Mouse (Mus musculus): ENCODE measurements around the gene Rwdd4a. TPM values are rescaled to one million over a fixed set of nuclear protein-coding genes. Genes with fewer than 3 reads are reported as not detected.

Gene Rwdd4a
- total RNA-seq (2021) = 10 to 100 TPM; 32.1 to 32.9 TPM

DNA sequence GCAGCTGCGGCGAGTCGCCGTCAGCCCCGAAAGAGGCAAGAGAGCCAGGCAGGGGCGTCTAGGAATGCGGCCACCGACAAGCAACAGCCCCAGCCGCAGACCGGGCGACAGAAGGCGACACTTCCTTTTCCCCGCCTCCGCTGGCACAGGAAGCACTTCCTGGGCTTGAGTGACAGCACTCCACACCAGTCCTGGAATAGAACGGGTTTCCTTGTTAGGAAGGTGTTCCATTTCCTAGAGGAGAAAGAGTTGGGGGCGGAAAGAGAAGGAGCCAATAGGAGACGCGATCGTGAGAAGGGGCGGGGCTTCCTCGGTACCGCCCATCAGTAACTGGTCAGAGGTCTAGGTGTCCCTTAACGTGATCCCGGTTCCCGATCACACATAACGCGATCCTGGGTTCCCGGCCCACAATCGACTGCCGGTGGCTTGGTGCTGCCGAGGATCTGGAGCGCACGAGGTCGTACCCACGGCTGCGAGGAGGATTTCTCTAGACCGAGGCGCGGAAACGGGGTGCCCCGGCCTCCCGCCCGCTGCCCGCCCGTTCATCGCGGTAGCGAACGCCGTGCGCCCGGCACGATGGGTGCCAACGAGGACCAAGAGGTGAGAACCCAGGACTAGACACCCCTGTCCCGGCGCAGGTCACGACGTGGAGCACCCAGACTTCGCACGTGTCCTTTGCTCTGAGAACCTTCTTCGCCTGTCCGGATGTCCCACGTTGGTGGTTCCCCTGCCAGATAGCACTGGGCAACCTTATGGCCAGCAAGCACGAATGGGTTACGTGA is at the start of gene Rwdd4a, which contains the start of gene Trappc11:
Gene Rwdd4a, plus strand, starts transcription at position 321 of the 782 bp plus-strand sequence.
Gene Trappc11, minus strand, starts transcription at position 127 of the 782 bp plus-strand sequence.
- peak; percentile 95 for DNase-seq

DNA sequence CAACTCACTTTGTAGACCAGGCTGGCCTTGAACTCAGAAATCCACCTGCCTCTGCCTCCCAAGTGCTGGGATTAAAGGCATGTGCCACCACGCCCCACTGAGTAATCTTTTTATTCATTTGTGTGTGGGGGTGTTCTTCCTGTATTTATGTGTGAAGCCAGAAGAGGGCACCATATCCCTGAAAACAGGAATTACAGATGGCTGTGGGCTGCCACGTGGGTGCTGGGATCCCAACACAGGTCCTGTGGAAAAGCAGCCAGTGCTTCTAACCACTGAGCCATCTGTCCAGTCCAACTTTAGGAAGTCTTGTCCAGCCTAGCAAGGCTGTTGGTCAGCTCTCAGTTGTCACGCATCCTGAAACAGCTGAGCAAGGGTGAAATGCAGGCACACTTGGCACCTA is 46.2 kb upstream of the Rwdd4a start:
- no peak for DNase-seq

DNA sequence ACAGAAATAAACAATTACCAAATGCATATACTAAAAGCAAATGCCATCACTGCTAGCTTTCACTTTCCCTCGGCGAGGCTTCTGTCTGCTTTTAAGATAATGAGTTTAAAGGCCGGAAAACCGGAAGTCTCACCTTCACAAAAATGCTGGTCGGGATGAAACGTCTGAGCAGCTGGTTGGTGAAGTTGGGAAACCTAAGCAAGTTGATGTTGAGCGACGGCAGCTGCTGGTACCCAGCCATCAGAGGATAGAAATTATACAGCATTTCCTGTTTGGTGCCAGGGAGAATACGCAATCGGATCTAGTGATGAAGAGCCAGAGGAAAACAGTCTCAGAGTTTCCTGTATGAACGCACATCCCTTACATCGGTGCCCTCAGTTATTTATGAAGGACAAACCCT is 40.4 kb upstream of the Rwdd4a start:
- no peak for DNase-seq

DNA sequence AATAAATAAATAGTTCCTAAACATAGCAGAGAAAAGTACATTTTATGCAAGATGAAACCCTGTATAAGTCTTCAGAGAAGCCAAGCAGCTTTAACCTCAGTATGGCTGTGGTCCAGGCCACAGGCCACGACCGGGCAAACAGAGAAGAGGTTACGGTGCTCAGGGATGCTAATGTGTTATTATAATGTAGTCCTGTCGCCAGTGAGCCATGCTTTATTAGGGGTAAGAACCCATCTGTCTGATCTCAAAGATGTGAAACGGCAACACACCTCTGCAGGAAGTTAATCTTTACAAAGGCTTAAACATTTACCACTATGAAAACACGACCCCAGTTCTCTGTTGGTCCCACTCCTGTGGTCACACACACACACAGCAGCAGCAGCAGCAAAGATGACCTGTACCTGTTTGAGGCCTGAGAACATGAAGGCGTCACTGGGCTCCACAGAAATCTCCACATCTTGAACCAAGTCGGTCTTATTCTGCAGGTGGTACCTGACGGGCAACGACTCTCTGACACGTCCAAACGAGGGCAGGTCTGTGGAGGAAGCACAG is 38.8 kb upstream of the Rwdd4a start:
- DNase-seq = no peak

DNA sequence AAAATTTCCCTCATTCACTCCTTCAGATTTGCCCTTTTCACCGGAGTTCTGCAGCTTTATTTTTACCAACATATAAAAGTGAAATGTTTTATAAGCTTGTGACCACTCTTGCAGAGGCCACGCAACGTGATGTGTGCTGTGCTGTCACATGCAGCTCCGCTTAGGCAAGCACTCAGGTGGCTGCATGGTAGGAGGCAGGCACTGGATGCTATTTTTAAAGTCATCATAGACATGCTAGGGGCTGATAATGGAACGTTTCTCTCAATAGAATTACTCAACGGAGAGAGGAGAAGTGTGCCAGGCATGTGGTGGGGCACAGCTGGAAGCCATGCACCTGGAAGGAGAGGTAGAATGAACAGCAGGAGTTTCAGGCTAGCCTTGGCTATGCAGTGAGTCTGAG is 38.0 kb upstream of the Rwdd4a start:
- DNase-seq = no peak

DNA sequence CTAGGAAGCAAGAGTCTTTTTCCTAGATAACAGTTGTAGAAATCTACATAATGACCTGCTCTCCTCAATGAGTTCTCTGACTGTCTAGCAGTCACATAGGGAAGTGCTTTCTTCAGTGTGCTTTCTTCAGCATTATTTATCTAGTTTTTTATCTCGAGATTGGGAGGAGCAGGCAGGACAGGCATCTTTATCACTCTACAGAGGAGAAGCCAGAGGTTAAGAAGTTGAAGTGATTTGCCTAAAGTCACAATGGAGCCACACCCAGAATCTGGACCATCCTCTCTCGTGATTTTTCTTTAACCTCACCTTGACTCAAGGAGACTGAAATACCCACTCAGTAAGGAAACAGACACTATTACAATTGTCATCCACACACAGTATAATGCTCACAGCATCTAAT is 31.5 kb upstream of the Rwdd4a start:
- DNase-seq = no peak

DNA sequence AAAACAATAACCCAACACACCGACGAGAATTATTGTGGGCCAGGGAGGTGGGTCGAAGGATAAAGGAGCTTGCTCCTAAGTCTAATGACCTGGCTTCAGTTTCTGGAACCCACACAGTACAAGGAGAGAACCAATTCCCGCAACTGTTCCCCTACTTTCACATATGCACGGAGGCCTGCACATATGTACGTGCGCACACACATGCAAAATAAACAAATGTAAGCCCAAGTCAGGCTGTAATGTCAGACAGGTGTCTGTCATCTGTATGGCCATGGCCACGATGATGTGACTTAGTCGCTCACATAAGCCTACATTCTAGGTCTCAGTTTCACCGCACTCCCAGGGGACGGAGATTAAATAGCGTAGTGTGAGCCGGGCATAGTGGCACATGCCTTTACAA is 30.9 kb upstream of the Rwdd4a start:
- no peak for DNase-seq

DNA sequence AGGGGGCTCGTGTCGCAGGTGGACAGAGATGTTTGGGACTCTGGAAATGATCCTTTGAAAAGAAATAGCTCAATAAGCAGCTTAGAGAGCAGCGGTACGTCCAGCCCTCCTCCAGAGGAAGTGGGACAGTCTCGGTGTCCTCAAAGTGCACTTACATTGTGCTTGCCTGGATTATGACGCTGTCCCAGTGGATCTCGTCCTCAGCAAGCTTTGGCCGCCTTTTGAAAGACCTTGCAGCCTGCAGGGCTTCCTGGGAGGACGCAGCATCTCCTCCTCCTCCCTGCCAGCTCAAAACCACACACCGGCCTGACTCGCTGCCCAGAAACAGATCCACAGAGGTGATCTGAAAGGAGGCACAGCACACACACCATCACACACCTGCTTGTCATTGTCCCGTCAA is 28.0 kb upstream of the Rwdd4a start:
- no peak for DNase-seq

DNA sequence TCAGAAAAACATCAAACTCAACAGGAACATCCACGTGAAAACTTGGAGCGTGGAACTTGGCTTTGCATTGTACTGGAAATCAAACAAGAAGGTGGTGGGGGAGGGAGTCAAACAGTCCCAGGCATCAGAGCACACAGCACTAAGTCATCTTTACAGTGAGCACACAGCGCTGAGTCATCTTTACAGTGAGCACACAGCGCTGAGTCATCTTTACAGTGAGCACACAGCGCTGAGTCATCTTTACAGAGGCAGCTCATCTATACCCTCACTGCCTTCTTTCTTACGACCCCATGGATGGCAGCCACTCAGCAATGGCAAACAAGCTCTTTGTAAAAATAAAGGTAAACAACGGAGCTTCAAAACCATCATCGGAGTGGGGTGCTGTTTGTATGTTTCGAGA is 22.5 kb upstream of the Rwdd4a start:
- DNase-seq = no peak

DNA sequence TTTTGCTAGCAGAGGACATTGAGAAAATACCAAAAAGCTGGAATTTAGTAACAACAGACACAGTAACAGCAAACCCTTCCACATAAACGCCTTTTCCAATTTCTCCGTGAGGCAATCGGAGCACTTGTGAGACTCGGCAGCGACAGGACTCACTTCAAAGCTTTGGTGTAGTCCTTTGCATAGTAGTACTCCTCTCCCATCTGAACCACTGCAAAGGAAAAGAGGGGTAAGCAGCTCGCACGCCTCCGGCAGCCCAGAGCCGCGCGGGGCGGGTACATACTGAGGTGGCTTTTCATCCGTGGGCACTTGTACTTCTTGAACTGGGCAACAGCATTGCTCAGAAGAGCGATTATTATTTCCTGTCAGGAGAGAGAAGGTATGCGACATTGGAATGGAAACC is 19.9 kb upstream of the Rwdd4a start:
- DNase-seq = no peak

DNA sequence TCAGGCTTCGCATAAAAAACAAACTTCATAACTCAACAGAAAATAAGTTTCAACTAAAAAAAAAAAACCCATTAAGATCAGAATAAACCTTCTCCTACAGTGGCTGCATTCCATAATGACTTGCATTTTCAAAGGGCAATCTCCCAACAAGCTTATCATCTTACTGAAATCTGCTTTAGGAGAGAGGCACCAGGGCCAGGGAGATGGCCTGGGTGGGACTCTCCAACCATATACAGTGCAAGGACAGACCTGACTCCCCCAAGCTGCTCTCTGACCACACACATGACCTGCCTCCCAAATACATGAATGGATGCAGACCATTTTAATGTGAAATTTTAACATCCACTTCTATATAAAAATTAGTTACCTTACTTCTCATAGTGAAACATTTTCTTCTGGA is 5.4 kb upstream of the Rwdd4a start:
- no peak for DNase-seq

DNA sequence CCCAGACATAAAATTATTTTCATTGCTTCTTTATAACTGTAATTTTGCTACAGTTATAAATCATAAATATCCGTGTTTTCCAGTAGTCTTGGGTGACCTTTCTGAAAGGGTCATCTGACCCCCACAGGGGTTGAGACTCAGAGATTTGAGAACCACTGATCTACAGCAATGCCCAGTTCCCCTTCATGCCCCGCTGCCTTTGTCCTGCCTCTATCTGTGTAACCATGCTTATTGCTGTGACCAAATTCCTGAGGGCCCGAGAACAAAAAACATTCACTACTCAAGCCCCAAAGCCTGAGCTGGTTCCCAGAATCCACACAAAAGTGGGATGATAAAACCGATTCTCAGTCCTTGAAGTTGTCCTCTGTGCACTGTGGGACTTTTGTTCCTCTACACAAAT is 4.9 kb downstream of the Rwdd4a start:
- DNase-seq = no peak

DNA sequence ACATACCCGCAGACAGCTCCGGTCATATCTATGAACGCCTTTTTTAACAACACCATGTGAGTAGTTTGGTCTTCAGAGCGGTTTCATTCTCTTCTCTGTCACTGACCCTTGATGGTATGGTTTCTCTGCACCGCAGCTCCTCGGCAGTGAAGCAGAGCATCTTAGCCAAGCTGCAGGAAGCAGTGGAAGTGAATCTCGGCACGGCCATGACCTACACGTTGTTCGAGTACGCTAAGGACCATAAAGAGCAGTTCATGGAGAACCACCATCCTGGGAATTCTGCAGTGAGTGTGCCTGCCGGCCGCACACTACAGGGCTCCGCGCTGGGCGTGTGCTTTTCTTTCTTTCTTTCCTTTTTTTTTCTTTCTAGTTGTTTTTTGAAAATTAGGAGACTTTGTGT is 9.3 kb downstream of the Rwdd4a start:
- no peak for DNase-seq

DNA sequence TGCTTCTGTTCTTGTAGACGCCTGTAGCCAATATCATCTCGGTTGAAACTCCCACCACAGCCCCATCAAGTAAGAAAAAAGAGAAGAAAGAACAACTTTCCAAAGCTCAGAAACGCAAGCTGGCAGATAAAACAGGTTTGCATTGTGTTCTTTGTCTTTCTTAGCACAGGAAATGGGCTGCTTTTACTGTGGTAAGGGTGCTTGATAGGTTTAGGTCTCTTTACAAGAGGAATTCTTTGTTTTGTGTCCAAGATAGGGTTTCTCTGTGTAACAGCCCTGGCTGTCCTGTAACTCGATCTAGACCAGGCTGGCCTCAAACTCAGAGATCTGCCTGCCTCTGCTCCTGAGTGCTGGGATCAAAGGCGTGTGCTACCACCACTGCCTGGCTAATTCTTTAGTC is 10.6 kb downstream of the Rwdd4a start:
- no peak for DNase-seq

DNA sequence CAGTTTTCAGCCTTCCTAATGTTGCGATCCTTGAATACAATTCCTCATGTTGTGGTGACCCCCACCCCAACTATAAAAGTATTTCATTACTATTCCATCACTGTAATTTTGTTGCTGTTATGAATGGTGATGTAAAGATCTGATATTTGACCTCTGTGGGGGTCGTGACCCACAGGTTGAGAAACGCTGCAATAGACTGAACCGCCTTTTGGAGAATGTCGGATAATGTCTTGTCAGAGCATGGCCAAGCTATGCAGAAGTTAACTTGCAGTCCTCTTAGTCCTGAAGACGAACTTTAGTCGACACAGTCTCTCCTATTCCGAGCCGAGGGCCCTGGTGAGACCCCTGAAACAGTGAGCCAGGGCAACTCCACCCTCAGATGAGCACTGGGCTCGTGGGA is 13.6 kb downstream of the Rwdd4a start:
- DNase-seq = no peak

DNA sequence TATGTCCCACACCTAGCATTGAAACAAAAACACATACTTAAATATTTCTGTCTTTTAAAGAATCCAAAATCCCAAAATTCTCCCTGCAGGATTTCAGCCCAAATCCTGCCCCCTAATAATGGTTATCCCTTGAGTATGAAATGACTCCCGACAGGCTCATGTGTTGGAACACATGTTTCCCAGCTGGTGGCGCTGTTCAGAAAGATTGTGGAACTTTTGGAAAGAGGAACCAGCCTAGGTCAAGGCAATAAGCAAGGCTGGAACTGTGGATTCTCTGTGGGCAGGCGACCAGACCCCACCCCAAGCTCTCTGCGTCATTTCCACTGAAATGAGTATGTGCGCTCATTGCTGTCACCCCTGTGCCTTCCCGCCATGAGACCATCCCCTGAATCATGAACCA is 20.1 kb downstream of the Rwdd4a start:
- no peak for DNase-seq

DNA sequence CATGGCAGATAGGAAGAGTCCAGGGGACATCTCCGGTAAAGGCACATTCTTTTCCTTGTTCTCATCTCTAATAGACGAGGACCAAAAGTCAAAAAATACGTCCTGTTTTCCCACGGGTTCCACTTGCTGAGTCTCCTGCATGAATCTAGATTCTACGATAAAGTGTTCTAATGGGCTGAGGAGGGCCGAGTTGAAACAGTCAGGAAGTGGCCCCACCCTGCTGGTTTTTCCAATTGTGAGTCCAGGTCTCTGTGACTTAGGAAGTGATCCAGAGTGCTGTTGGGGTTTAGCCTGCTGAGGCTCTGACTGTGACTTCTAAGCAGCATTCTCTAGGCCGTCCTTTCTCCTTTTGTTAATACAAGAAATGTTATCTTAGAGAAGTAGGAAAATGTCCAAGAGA is 23.0 kb downstream of the Rwdd4a start:
- no peak for DNase-seq

DNA sequence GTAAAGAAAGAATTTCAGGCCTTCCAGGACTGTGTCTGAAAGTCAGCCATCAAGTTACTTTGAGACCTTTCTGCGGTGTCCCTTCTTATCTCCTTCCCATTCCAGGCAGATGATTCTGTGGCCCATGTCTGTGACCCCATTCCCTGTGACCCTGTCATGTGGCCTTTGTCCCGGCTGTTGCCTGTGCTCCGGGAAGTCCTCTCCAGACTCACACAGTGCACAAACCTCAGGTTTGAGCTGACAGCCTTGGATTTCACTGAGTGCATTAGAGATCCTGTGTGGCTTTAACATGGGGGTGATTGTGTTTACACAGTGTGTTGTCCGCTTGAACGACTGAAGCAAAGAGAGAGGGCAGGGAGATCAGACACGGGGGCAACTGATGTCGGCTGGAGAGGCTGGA is 24.8 kb downstream of the Rwdd4a start:
- DNase-seq = no peak

DNA sequence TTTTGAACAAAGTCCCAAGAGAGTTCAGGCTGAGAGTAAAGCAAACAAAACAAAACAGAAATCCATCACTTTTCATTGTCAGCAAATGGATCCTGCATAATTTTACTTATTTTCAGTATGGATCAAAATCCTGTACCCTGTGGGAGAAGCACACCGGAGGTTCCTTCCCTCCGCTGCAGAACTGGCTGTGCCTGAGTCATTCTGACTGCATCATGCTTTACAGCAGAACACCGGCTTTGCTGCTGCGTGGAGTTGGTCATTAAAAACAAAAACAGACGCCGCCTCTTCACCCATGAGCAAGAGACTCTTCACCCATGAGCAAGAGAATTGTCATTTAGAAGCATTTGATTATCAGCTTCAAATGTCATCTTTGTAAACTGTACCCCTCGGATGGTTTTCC is 27.3 kb downstream of the Rwdd4a start:
- DNase-seq = no peak

DNA sequence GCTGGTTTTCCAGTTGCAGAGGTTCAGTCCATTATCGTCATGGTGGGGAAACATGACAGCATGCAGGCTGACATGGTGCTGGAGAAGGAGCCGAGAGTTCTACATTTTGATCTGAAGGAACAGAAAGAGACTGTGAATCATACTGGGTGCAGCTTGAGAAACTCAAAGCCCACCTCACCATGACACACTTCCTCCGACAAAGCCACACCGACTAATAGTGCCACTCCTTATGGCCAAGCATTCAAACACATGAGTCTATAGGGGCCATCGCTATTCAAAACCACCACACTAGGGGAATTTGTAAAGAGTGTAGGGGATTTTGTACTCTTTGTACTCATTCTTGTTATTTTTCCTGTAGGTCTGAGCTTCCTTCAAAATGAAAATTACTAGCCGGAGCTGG is 33.1 kb downstream of the Rwdd4a start:
- no peak for DNase-seq

DNA sequence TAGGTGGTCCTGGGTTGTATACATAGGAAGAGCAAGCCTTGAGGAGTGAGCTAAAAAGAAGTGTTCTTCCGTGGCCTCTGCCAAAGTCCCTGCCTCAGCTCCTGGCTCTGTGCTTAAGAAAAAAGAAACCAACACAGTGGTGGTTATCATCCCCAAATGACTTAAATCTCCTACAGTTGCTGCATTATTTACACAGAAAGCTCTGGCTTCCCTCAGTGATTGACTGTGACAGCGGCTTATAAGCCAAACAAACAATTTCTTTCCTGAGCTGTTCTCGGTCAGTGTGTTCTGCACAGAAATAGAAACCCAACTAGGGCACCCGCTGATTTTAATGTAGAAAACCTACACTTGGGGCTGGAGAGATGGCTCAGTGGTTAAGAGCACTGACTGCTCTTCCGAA is 34.6 kb downstream of the Rwdd4a start:
- DNase-seq = no peak

DNA sequence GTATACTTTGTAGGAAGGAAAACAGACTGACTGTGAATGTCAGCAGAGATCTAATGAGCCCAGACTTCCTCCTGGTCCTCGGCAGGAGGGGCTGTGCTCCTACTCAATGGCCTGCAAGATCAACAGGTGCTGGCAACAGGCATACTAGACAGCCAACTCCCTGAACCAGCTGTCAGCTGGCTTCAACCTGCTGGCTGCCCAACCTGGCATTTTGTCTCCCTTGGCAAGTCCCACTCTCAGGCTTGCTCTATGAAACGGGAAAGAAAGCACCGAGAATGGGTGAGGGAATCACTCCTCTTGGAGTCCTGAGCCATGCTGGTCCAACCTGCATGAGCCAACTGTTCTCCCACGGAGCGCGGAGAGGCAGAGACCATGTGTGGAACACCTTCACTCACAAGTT is 36.7 kb downstream of the Rwdd4a start:
- no peak for DNase-seq

DNA sequence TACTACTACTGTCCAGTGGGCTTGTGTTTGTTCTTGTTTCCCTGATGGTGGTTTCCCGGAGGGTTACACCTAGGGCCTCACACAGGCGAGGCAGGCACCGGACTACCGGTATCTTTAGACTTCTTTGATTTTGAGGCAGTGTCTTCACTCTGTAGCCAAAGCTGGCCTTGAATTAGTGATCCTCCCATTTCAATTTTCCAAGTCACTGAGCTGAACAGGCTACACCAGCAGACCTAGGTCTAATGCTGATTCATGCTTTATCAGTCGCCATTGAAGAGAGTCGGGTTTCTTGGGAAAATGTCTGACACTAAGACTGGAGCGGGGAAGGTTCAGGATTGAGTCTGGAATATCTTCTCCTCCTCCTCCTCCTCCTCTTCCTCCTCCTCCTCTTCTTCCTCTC is 40.0 kb downstream of the Rwdd4a start:
- no peak for DNase-seq

DNA sequence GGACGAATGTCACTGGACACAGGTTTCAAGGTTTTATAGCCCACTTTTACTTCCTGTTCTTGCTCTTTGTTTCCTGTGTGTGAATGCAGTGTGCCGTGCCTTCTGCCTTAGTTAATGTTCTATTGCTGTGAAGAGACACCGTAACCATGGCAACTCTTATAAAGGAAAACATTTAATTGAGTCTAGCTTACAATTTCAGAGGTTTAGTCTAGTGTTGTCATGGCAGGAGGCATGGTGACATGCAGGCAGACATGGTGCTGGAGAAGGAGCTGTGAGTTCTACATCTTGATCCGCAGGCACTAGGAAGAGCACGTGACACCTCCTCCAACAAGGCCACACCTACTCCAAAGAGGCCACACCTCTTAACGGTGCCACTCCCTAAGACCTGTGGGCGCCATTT is 48.0 kb downstream of the Rwdd4a start:
- no peak for DNase-seq

DNA sequence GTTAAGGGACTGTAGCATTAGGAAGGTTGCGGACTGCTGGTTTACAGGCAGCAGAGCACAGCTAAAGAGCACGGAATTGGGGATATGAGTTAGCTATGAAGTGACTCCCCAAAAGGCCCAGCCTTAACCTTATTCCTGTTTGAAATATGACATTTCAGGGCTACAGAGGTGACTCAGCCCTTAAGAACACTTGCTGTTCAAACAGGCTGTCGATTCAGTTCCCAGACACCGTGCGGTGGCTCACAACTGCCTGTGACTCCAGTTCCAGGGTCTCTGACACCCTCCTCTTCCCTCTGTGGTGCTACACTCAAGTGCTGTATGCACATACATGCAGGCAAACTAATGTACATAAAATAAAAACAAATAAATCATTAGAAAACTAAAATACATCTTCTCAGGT is 55.2 kb downstream of the Rwdd4a start:
- no peak for DNase-seq

Measured in layer of hippocampus, postnatal 36 days (tissue).